In the genomic region with DNA sequence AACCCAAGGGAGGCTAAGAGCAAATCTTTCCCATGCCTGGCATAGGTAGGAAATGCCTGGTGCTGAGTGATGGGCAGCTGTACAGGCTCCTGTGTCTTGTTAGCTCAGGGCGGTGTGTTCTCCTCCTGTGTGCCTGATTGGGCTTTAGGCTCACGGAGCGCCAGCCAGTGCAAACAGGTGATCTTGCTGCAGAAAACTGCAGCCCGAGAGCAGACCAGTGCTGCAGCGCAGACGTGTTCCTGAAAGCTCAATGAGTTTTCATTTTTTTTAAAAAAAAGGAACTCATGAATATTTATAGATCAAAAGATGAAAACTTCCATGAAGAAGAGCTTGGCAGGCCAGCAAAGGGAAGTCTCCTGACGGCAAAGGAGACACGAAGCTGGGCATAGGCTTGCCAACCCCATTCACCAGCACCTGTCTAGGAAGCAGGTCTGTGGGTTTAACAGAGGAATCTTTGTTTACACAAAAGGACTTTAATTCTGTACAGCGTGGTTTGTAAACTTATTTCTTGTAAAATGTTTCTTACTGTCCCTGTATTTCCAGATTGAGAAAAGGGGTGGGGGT, we compare ENCODE assay signal across 25 mouse cellular contexts.
DNase-seq lines count a peak whose midpoint lies in the region; ATAC-seq lines count a peak whose summit lies in the region.
"Had no signal": no experiment of that assay in that cellular context is flagged by ENCODE, and none has a peak within 500 bp of the region (broad histone marks: within the 10 kb centered on the region; RNA-seq: fewer than 3 reads in every experiment).

No protein-coding gene starts in this region.

- peaks cover 17% of the 10 kb centered on the region for H3K4me1 ChIP-seq in forebrain, embryonic 13.5 days
- H3K4me1 ChIP-seq in forebrain, embryonic 11.5 days (replicated peaks; ENCODE audit: control insufficient read depth, insufficient read depth, low read length), result no peaks in the 10 kb centered on the region
- peaks cover 28% of the 10 kb centered on the region for H3K4me1 ChIP-seq in hindbrain, embryonic 16.5 days (ENCODE audit: control insufficient read depth, insufficient read depth, low read depth, low read length)
- no peaks in the 10 kb centered on the region for H3K4me1 ChIP-seq in hindbrain, embryonic 11.5 days (replicated peaks; ENCODE audit: control insufficient read depth, insufficient read depth, low read length)
- H3K4me1 ChIP-seq in forebrain, embryonic 16.5 days (replicated peaks; ENCODE audit: control insufficient read depth, insufficient read depth, low read length), result peaks cover 38% of the 10 kb centered on the region
- peaks cover 16% of the 10 kb centered on the region for H3K4me1 ChIP-seq in midbrain, embryonic 16.5 days (ENCODE audit: control insufficient read depth, insufficient read depth, low read length)
- H3K4me1 ChIP-seq: liver, embryonic 15.5 days had no signal

- intact Hi-C loops in heart, postnatal 25 days (cut with DNase I), result loop anchor here (5.0 kb wide), 1 partner anchor 62 kb away; no protein-coding TSS in a partner anchor

- WGBS in forebrain, embryonic 13.5 days, result 53% methylated on average over 9 of the region's 9 CpGs
- 86% methylated on average over 9 of the region's 9 CpGs for WGBS in forebrain, embryonic 11.5 days
- 40% methylated on average over 9 of the region's 9 CpGs for WGBS in hindbrain, embryonic 16.5 days
- WGBS in hindbrain, embryonic 11.5 days, result 90% methylated on average over 9 of the region's 9 CpGs
- WGBS in forebrain, embryonic 16.5 days, result 37% methylated on average over 9 of the region's 9 CpGs
- 40% methylated on average over 9 of the region's 9 CpGs for WGBS in midbrain, embryonic 16.5 days

- H3K9me3 ChIP-seq in forebrain, embryonic 13.5 days (replicated peaks), result no peaks in the 10 kb centered on the region
- no peaks in the 10 kb centered on the region for H3K9me3 ChIP-seq in forebrain, embryonic 11.5 days (ENCODE audit: control insufficient read depth, low read length)
- H3K9me3 ChIP-seq in hindbrain, embryonic 16.5 days (ENCODE audit: control insufficient read depth, low read length), result no peaks in the 10 kb centered on the region
- no peaks in the 10 kb centered on the region; the same call in 1 of the 2 replicates for H3K9me3 ChIP-seq in hindbrain, embryonic 11.5 days (ENCODE audit: control insufficient read depth, low read length)
- H3K9me3 ChIP-seq in forebrain, embryonic 16.5 days (ENCODE audit: control insufficient read depth, low read length), result no peaks in the 10 kb centered on the region
- no peaks in the 10 kb centered on the region for H3K9me3 ChIP-seq in midbrain, embryonic 16.5 days (replicated peaks; ENCODE audit: control insufficient read depth, low read length, poor library complexity, severe bottlenecking)
- H3K9me3 ChIP-seq: embryonic facial prominence, embryonic 15.5 days; limb, embryonic 10.5 days; liver, embryonic 15.5 days; lung, embryonic 15.5 days had no signal

- DNase-seq in forebrain, embryonic 11.5 days (ENCODE audit: low spot score), result no peak
- no peak for DNase-seq in hindbrain, embryonic 11.5 days (ENCODE audit: low spot score)
- no peak for DNase-seq in cerebellum, postnatal 14 days
- DNase-seq in heart, postnatal 25 days (ENCODE audit: low spot score), result no peak
- DNase-seq: adrenal gland, adult 8-10 months; cerebellum, adult 8-10 months; gastrocnemius, postnatal 25 days; heart, adult 18-20 months; heart, postnatal 10 days; kidney, adult 11 months; kidney, postnatal 4 days; layer of hippocampus, adult 9-11 months; liver; right cerebral cortex, adult 18-20 months had no signal

- H3K4me2 ChIP-seq in forebrain, embryonic 13.5 days, result no peak overlapping the region
- H3K4me2 ChIP-seq in forebrain, embryonic 11.5 days (ENCODE audit: low read depth, low read length, severe bottlenecking), result no peak overlapping the region
- no peak overlapping the region for H3K4me2 ChIP-seq in hindbrain, embryonic 16.5 days (ENCODE audit: low read length)
- no peak overlapping the region for H3K4me2 ChIP-seq in hindbrain, embryonic 11.5 days (replicated peaks; ENCODE audit: low read depth, low read length)
- H3K4me2 ChIP-seq in forebrain, embryonic 16.5 days (ENCODE audit: low read length), result no peak overlapping the region
- peak overlapping the region; percentile 31 for H3K4me2 ChIP-seq in midbrain, embryonic 16.5 days (ENCODE audit: low read length)
- H3K4me2 ChIP-seq: embryonic facial prominence, embryonic 15.5 days; heart, embryonic 12.5 days; liver, embryonic 15.5 days; lung, embryonic 15.5 days had no signal

- H3K36me3 ChIP-seq in forebrain, embryonic 13.5 days (ENCODE audit: poor library complexity, severe bottlenecking), result no peaks in the 10 kb centered on the region
- H3K36me3 ChIP-seq in forebrain, embryonic 11.5 days (ENCODE audit: control insufficient read depth, insufficient read depth, low read length), result no peaks in the 10 kb centered on the region
- no peaks in the 10 kb centered on the region for H3K36me3 ChIP-seq in hindbrain, embryonic 16.5 days (ENCODE audit: control insufficient read depth, insufficient read depth, low read length)
- H3K36me3 ChIP-seq in hindbrain, embryonic 11.5 days (ENCODE audit: control insufficient read depth, insufficient read depth, low read length), result no peaks in the 10 kb centered on the region
- no peaks in the 10 kb centered on the region for H3K36me3 ChIP-seq in forebrain, embryonic 16.5 days (ENCODE audit: control insufficient read depth, insufficient read depth)
- no peaks in the 10 kb centered on the region for H3K36me3 ChIP-seq in midbrain, embryonic 16.5 days (ENCODE audit: control insufficient read depth, insufficient read depth, low read length)
- H3K36me3 ChIP-seq: embryonic facial prominence, embryonic 15.5 days; heart, embryonic 12.5 days; limb, embryonic 10.5 days; liver, embryonic 15.5 days; lung, embryonic 15.5 days had no signal

- ATAC-seq in forebrain, embryonic 13.5 days, result 0 out of 2 replicates have a peak, but pooled peaks have one; percentile 46
- ATAC-seq in forebrain, embryonic 11.5 days (replicated peaks; ENCODE audit: low FRiP score), result no peak
- ATAC-seq in hindbrain, embryonic 16.5 days, result peak; percentile 45; the same call in 1 of the 2 replicates
- ATAC-seq in hindbrain, embryonic 11.5 days (ENCODE audit: low FRiP score), result no peak
- ATAC-seq in forebrain, embryonic 16.5 days, result peak; percentile 46; the same call in 1 of the 2 replicates
- ATAC-seq in midbrain, embryonic 16.5 days, result peak; percentile 70; the same call in 1 of the 2 replicates
- ATAC-seq: activated CD4-positive, CD25-positive, alpha-beta regulatory T cell, adult 4 months had no signal

- no peaks in the 10 kb centered on the region for H3K27me3 ChIP-seq in forebrain, embryonic 13.5 days
- no peaks in the 10 kb centered on the region for H3K27me3 ChIP-seq in forebrain, embryonic 11.5 days (ENCODE audit: control insufficient read depth, insufficient read depth, low read length)
- H3K27me3 ChIP-seq in hindbrain, embryonic 16.5 days (replicated peaks; ENCODE audit: control insufficient read depth, insufficient read depth, low read length), result no peaks in the 10 kb centered on the region
- no peaks in the 10 kb centered on the region for H3K27me3 ChIP-seq in hindbrain, embryonic 11.5 days (ENCODE audit: control insufficient read depth, insufficient read depth, low read length)
- no peaks in the 10 kb centered on the region for H3K27me3 ChIP-seq in forebrain, embryonic 16.5 days (replicated peaks; ENCODE audit: control insufficient read depth, insufficient read depth, low read length)
- H3K27me3 ChIP-seq in midbrain, embryonic 16.5 days (ENCODE audit: control insufficient read depth, insufficient read depth, low read depth, low read length), result no peaks in the 10 kb centered on the region
- H3K27me3 ChIP-seq: embryonic facial prominence, embryonic 15.5 days; heart, embryonic 12.5 days; liver, embryonic 15.5 days; lung, embryonic 15.5 days had no signal

- no peak overlapping the region for H3K9ac ChIP-seq in forebrain, embryonic 13.5 days
- H3K9ac ChIP-seq in forebrain, embryonic 11.5 days (ENCODE audit: low read length), result no peak overlapping the region
- H3K9ac ChIP-seq in hindbrain, embryonic 16.5 days (ENCODE audit: low read depth, low read length), result no peak overlapping the region
- no peak overlapping the region for H3K9ac ChIP-seq in hindbrain, embryonic 11.5 days (ENCODE audit: low read depth, low read length)
- H3K9ac ChIP-seq in forebrain, embryonic 16.5 days (replicated peaks; ENCODE audit: low read depth, low read length), result no peak overlapping the region
- no peak overlapping the region for H3K9ac ChIP-seq in midbrain, embryonic 16.5 days (ENCODE audit: low read depth, low read length)
- H3K9ac ChIP-seq: embryonic facial prominence, embryonic 15.5 days; heart, embryonic 12.5 days; liver, embryonic 15.5 days; lung, embryonic 15.5 days had no signal

- no peak overlapping the region for H3K27ac ChIP-seq in forebrain, embryonic 13.5 days
- H3K27ac ChIP-seq in forebrain, embryonic 11.5 days (ENCODE audit: low read depth, low read length), result no peak overlapping the region
- peak overlapping the region; percentile 53; the same call in 1 of the 2 replicates for H3K27ac ChIP-seq in hindbrain, embryonic 16.5 days (ENCODE audit: low read depth, low read length)
- H3K27ac ChIP-seq in hindbrain, embryonic 11.5 days (ENCODE audit: low read depth, low read length), result no peak overlapping the region
- H3K27ac ChIP-seq in forebrain, embryonic 16.5 days (ENCODE audit: low read length), result 0 out of 2 replicates have a peak overlapping the region, but pooled peaks have one; percentile 8
- H3K27ac ChIP-seq in midbrain, embryonic 16.5 days (ENCODE audit: low read length), result peak overlapping the region; percentile 63
- H3K27ac ChIP-seq: embryonic facial prominence, embryonic 15.5 days; limb, embryonic 10.5 days; liver, embryonic 15.5 days; lung, embryonic 15.5 days; stomach, postnatal 0 days had no signal

- no peak overlapping the region for H3K4me3 ChIP-seq in forebrain, embryonic 13.5 days
- H3K4me3 ChIP-seq in forebrain, embryonic 11.5 days (ENCODE audit: low read depth, low read length), result no peak overlapping the region
- H3K4me3 ChIP-seq in hindbrain, embryonic 16.5 days (ENCODE audit: low read length), result no peak overlapping the region
- no peak overlapping the region for H3K4me3 ChIP-seq in hindbrain, embryonic 11.5 days (ENCODE audit: low read depth, low read length)
- H3K4me3 ChIP-seq in forebrain, embryonic 16.5 days (replicated peaks; ENCODE audit: low read length), result no peak overlapping the region
- H3K4me3 ChIP-seq in midbrain, embryonic 16.5 days (ENCODE audit: low read depth, low read length), result no peak overlapping the region
- H3K4me3 ChIP-seq: embryonic facial prominence, embryonic 15.5 days; heart, embryonic 12.5 days; limb, embryonic 10.5 days; liver, embryonic 15.5 days; lung, embryonic 15.5 days had no signal

Comparison
In these comparisons a context has a peak if more than half of its experiments do, and no peak if none do; other contexts are left out.
1. ATAC-seq: peak in forebrain, embryonic 13.5 days (single experiment), hindbrain, embryonic 16.5 days (single experiment), forebrain, embryonic 16.5 days (single experiment) and midbrain, embryonic 16.5 days (single experiment); none in forebrain, embryonic 11.5 days (single experiment) and hindbrain, embryonic 11.5 days (single experiment).
2. H3K27ac ChIP-seq: peak in hindbrain, embryonic 16.5 days (single experiment), forebrain, embryonic 16.5 days (single experiment) and midbrain, embryonic 16.5 days (single experiment); none in forebrain, embryonic 13.5 days (single experiment), forebrain, embryonic 11.5 days (single experiment) and hindbrain, embryonic 11.5 days (single experiment).